Mouse (Mus musculus) thymus, postnatal 14 days (tissue): ENCODE measurements at regions not wholly inside any gene's neighbourhood (a gene's known extent, or its start where the extent isn't known, plus 50 kb on each side); places are given as distances from the start of the nearest gene placed in this dataset.
A peak's percentile ranks its signal among the peaks of the same experiment; 100 is the strongest.
"Not testable (repeated sequence)": the region's sequence is repeated elsewhere in the genome, so short reads cannot be mapped to it uniquely, and the experiment has no call there.

Source experiments
- DNase-seq: peaks from one replicate; pipeline ENCODE4 v3.0.0; 2021

GRCm38 (mm10) chr12:80055894-80056293, 56.9 kb downstream of the Zfp36l1 start:
- not testable (repeated sequence) for DNase-seq

GRCm38 (mm10) chr12:80055394-80055793, 57.4 kb downstream of the Zfp36l1 start:
- no peak for DNase-seq

GRCm38 (mm10) chr12:80054655-80055037, 58.2 kb downstream of the Zfp36l1 start:
- no peak for DNase-seq

- DNase-seq, result no peak
Observed at GRCm38 (mm10) chr12:80053902-80054654, 58.7 kb downstream of the Zfp36l1 start.

GRCm38 (mm10) chr12:80048215-80048979, 64.4 kb downstream of the Zfp36l1 start:
- no peak for DNase-seq

- no peak for DNase-seq
Observed at GRCm38 (mm10) chr12:80046625-80047303, 66.0 kb downstream of the Zfp36l1 start.

- DNase-seq, result no peak
Observed at GRCm38 (mm10) chr12:80041510-80042324, 71.1 kb downstream of the Zfp36l1 start.

GRCm38 (mm10) chr12:80041012-80041411, 71.8 kb downstream of the Zfp36l1 start:
- DNase-seq, result no peak

GRCm38 (mm10) chr12:80040233-80040632, 72.6 kb downstream of the Zfp36l1 start:
- DNase-seq, result no peak

GRCm38 (mm10) chr12:80039150-80039549, 73.7 kb downstream of the Zfp36l1 start:
- no peak for DNase-seq

- no peak for DNase-seq
Observed at GRCm38 (mm10) chr12:80035500-80036271, 77.1 kb downstream of the Zfp36l1 start.

GRCm38 (mm10) chr12:80034963-80035411, 77.8 kb downstream of the Zfp36l1 start:
- no peak for DNase-seq

GRCm38 (mm10) chr12:80034100-80034499, 78.7 kb downstream of the Zfp36l1 start:
- no peak for DNase-seq

GRCm38 (mm10) chr12:80032520-80032919, 80.3 kb downstream of the Zfp36l1 start:
- DNase-seq, result no peak

GRCm38 (mm10) chr12:80028301-80028700, 84.5 kb downstream of the Zfp36l1 start:
- no peak for DNase-seq

GRCm38 (mm10) chr12:80023107-80024078, 89.4 kb downstream of the Zfp36l1 start:
- no peak for DNase-seq

GRCm38 (mm10) chr12:80022181-80023106, 90.4 kb downstream of the Zfp36l1 start:
- DNase-seq, result no peak

- DNase-seq, result peak; percentile 10
Observed at GRCm38 (mm10) chr12:80021030-80021473, 91.8 kb downstream of the Zfp36l1 start.

GRCm38 (mm10) chr12:80018086-80018485, 94.7 kb downstream of the Zfp36l1 start:
- DNase-seq, result no peak
